Mouse (Mus musculus) mesoderm, embryonic 11.5 days (tissue): ENCODE data around the gene Olfr456.
A peak's percentile ranks its signal among the peaks of the same experiment; 100 is the strongest.
"Not testable (repeated sequence)": the region's sequence is repeated elsewhere in the genome, so short reads cannot be mapped to it uniquely, and the experiment has no call there.

ENCODE experiments used
- DNase-seq: peaks from one replicate; pipeline ENCODE4 v3.0.0-alpha.2; 2012; ENCODE audit warnings: low read depth, low spot score

Olfr456 gene

GRCm38 (mm10) chr6:42487114-42487513 is at the start of gene Olfr456:
Gene Olfr456 (minus strand): TSS chr6:42487214.
- DNase-seq: no peak

- DNase-seq: no peak
Measured at GRCm38 (mm10) chr6:42513461-42513860, 26.4 kb upstream of the Olfr456 start.

- peak; percentile 8 for DNase-seq
Measured at GRCm38 (mm10) chr6:42509311-42509710, 22.3 kb upstream of the Olfr456 start.

GRCm38 (mm10) chr6:42503478-42503877 is 16.5 kb upstream of the Olfr456 start:
- DNase-seq: no peak

- DNase-seq: no peak
Measured at GRCm38 (mm10) chr6:42489731-42490130, 2.7 kb upstream of the Olfr456 start.

- DNase-seq: no peak
Measured at GRCm38 (mm10) chr6:42484633-42485032, 2.4 kb downstream of the Olfr456 start.

- no peak for DNase-seq
Measured at GRCm38 (mm10) chr6:42476235-42476634, 10.8 kb downstream of the Olfr456 start, which contains the start of gene Olfr457. Gene Olfr457 (minus strand): TSS chr6:42476335.

GRCm38 (mm10) chr6:42471298-42471697 is 15.7 kb downstream of the Olfr456 start:
- DNase-seq: not testable (repeated sequence)

GRCm38 (mm10) chr6:42470542-42470941 is 16.5 kb downstream of the Olfr456 start:
- no peak for DNase-seq

GRCm38 (mm10) chr6:42465096-42465495 is 21.9 kb downstream of the Olfr456 start, which contains the start of gene Olfr458:
Gene Olfr458 (minus strand): TSS chr6:42465196.
- no peak for DNase-seq

GRCm38 (mm10) chr6:42447381-42447780 is 39.6 kb downstream of the Olfr456 start:
- DNase-seq: no peak

- no peak for DNase-seq
Measured at GRCm38 (mm10) chr6:42444491-42444890, 42.5 kb downstream of the Olfr456 start.

- no peak for DNase-seq
Measured at GRCm38 (mm10) chr6:42441395-42441794, 45.6 kb downstream of the Olfr456 start.
